Mouse (Mus musculus): Measurements from ENCODE around the gene 3110009E18Rik. TPM values are rescaled to one million over a fixed set of nuclear protein-coding genes. Genes with fewer than 3 reads are reported as not detected.
A peak's percentile ranks its signal among the peaks of the same experiment; 100 is the strongest.

Gene 3110009E18Rik
- 11.1 and 12.4 TPM in 2 replicates for polyA plus RNA-seq (2014; fragmentation: Nextera tagmentation; extraction: Ambion mirVana)

GRCm38 (mm10) chr1:120120969-120121811 is at the start of gene 3110009E18Rik, which contains the start of gene Dbi:
TSS of gene 3110009E18Rik (plus strand) at chr1:120121187.
TSS of gene Dbi (minus strand) at chr1:120121078.
- WGBS, result 3% methylated on average over 51 of the region's 52 CpGs
- H3K36me3 ChIP-seq (ENCODE audit: control insufficient read depth, insufficient read depth, low read length), result peaks cover 22% of the 10 kb centered on the region
- peak; percentile 92 for ATAC-seq (ENCODE audit: insufficient number of reproducible peaks, insufficient read depth, low FRiP score, low read depth)

DNA sequence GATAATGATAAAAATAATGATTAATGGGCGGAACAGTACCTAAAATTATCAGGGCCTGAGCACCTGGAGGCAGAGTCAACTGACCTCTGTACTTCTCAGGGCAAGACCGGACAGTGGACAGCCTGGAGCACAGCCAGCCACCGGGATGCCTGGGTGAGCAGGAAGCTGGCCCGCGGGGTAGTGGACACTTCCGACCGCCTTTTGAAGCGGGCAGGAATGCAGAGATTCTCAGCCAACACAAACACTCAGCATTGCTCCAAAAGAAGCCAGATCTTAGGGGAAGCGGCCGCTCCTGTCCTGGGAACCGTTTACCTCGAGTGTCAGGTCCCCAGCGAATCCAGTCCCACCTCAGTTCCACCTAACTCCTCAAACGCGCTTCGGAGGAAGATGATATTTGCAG is 48.1 kb upstream of the 3110009E18Rik start:
- H3K4me2 ChIP-seq (ENCODE audit: low read length), result peak overlapping the region; percentile 98
- WGBS, result 3% methylated on average over 16 of the region's 16 CpGs
- H3K9ac ChIP-seq (ENCODE audit: low read length), result peak overlapping the region; percentile 69; the same call in 1 of the 2 replicates
- H3K4me3 ChIP-seq (ENCODE audit: control insufficient read depth in 1 of 2, insufficient read depth in 1 of 2, low read depth in 1 of 2, low read length in 2 of 2), result peak overlapping the region; percentile 45 to 48
- peaks cover 13 to 20% of the 10 kb centered on the region in 2 experiments; a peak in 3 of 4 replicates for H3K4me1 ChIP-seq (ENCODE audit: control insufficient read depth in 2 of 2, insufficient read depth in 2 of 2, low read length in 2 of 2)
- H3K27me3 ChIP-seq (ENCODE audit: control insufficient read depth, insufficient read depth, low read length), result no peaks in the 10 kb centered on the region
- H3K27ac ChIP-seq (replicated peaks in 1 of 2; ENCODE audit: control insufficient read depth in 1 of 2, insufficient read depth in 1 of 2, low read depth in 2 of 2, low read length in 2 of 2), result no peak overlapping the region
- H3K9me3 ChIP-seq (ENCODE audit: control insufficient read depth, low read length), result no peaks in the 10 kb centered on the region
- ATAC-seq (ENCODE audit: insufficient number of reproducible peaks, insufficient read depth, low FRiP score, low read depth), result no peak
- H3K36me3 ChIP-seq (ENCODE audit: control insufficient read depth, insufficient read depth, low read length), result no peaks in the 10 kb centered on the region

More at GRCm38 (mm10) chr1:120120969-120121811, at the start of gene 3110009E18Rik, which contains the start of gene Dbi:
- no peaks in the 10 kb centered on the region for H3K9me3 ChIP-seq (ENCODE audit: control insufficient read depth, low read length)
- H3K4me3 ChIP-seq (ENCODE audit: control insufficient read depth in 1 of 2, insufficient read depth in 1 of 2, low read depth in 1 of 2, low read length in 2 of 2), result peak within 1 kb of the TSS; percentile 74 to 94
- peaks cover 11 to 34% of the 10 kb centered on the region in 2 experiments for H3K4me1 ChIP-seq (ENCODE audit: control insufficient read depth in 2 of 2, insufficient read depth in 2 of 2, low read length in 2 of 2)
- peak within 1 kb of the TSS; percentile 96 to 98 for H3K27ac ChIP-seq (replicated peaks in 1 of 2; ENCODE audit: control insufficient read depth in 1 of 2, insufficient read depth in 1 of 2, low read depth in 2 of 2, low read length in 2 of 2)
- peak within 1 kb of the TSS; percentile 87 for H3K4me2 ChIP-seq (ENCODE audit: low read length)
- H3K9ac ChIP-seq (ENCODE audit: low read length), result peak within 1 kb of the TSS; percentile 88
- H3K27me3 ChIP-seq (ENCODE audit: control insufficient read depth, insufficient read depth, low read length), result no peaks in the 10 kb centered on the region

- H3K27ac ChIP-seq (replicated peaks in 1 of 2; ENCODE audit: control insufficient read depth in 1 of 2, insufficient read depth in 1 of 2, low read depth in 2 of 2, low read length in 2 of 2), result peak within 1 kb of the TSS; percentile 29 to 51; a peak in 3 of 4 replicates
Measured at GRCm38 (mm10) chr1:120073519-120074306, 47.3 kb upstream of the 3110009E18Rik start, which contains the start of gene Tmem37. TSS of gene Tmem37 (minus strand) at chr1:120074074.

GRCm38 (mm10) chr1:120074307-120074702 is 46.7 kb upstream of the 3110009E18Rik start:
- H3K9ac ChIP-seq (ENCODE audit: low read length), result peak overlapping the region; percentile 69
- peaks cover 10 to 16% of the 10 kb centered on the region in 2 experiments; a peak in 3 of 4 replicates for H3K4me1 ChIP-seq (ENCODE audit: control insufficient read depth in 2 of 2, insufficient read depth in 2 of 2, low read length in 2 of 2)
- no peak for ATAC-seq (ENCODE audit: insufficient number of reproducible peaks, insufficient read depth, low FRiP score, low read depth)
- H3K36me3 ChIP-seq (ENCODE audit: control insufficient read depth, insufficient read depth, low read length), result no peaks in the 10 kb centered on the region
- 28% methylated on average over 4 of the region's 4 CpGs for WGBS
- H3K4me3 ChIP-seq (ENCODE audit: control insufficient read depth in 1 of 2, insufficient read depth in 1 of 2, low read depth in 1 of 2, low read length in 2 of 2), result peak overlapping the region; percentile 45 to 48; a peak in 3 of 4 replicates
- H3K27ac ChIP-seq (replicated peaks in 1 of 2; ENCODE audit: control insufficient read depth in 1 of 2, insufficient read depth in 1 of 2, low read depth in 2 of 2, low read length in 2 of 2), result peak overlapping the region; percentile 29 to 51; a peak in 3 of 4 replicates
- H3K9me3 ChIP-seq (ENCODE audit: control insufficient read depth, low read length), result no peaks in the 10 kb centered on the region
- no peaks in the 10 kb centered on the region for H3K27me3 ChIP-seq (ENCODE audit: control insufficient read depth, insufficient read depth, low read length)
- peak overlapping the region; percentile 98 for H3K4me2 ChIP-seq (ENCODE audit: low read length)

More at GRCm38 (mm10) chr1:120073519-120074306, 47.3 kb upstream of the 3110009E18Rik start, which contains the start of gene Tmem37:
- 3% methylated on average over 40 of the region's 40 CpGs for WGBS
- Histone ChIP-seq H3K4me1 (ENCODE audit: control insufficient read depth in 2 of 2, insufficient read depth in 2 of 2, low read length in 2 of 2) (peaks cover 13 to 20% of the 10 kb centered on the region in 2 experiments; a peak in 3 of 4 replicates), H3K27me3 (ENCODE audit: control insufficient read depth, insufficient read depth, low read length) (no peaks in the 10 kb centered on the region), H3K9ac (ENCODE audit: low read length) (peak within 1 kb of the TSS; percentile 69), H3K9me3 (ENCODE audit: control insufficient read depth, low read length) (no peaks in the 10 kb centered on the region), H3K4me3 (ENCODE audit: control insufficient read depth in 1 of 2, insufficient read depth in 1 of 2, low read depth in 1 of 2, low read length in 2 of 2) (peak within 1 kb of the TSS; percentile 45 to 48), H3K36me3 (ENCODE audit: control insufficient read depth, insufficient read depth, low read length) (no peaks in the 10 kb centered on the region), H3K4me2 (ENCODE audit: low read length) (peak within 1 kb of the TSS; percentile 98)
- peak; percentile 83 for ATAC-seq (ENCODE audit: insufficient number of reproducible peaks, insufficient read depth, low FRiP score, low read depth)

DNA sequence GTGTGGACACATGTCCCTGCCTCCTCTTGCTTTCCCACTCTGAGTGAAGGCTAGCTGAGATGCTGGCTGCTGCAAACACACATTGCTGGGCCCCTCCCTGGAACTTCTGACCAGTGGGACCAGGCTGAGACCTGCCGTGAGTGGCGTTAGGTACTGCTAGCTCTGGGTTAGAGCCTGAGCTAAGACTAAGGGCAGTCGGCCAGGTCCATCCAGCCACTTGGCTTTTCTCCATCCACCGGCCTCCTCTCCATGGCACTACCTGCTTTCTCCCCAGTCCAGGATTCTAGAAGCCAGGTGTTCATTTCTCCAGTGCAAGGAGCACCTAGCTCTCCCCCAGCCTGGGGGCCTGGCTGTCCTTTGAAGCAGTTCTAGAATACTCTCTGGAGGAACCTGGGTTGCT is 46.1 kb upstream of the 3110009E18Rik start:
- H3K9me3 ChIP-seq (ENCODE audit: control insufficient read depth, low read length), result no peaks in the 10 kb centered on the region

GRCm38 (mm10) chr1:120075507-120075906 is 45.5 kb upstream of the 3110009E18Rik start:
- no peak overlapping the region for H3K27ac ChIP-seq (replicated peaks in 1 of 2; ENCODE audit: control insufficient read depth in 1 of 2, insufficient read depth in 1 of 2, low read depth in 2 of 2, low read length in 2 of 2)
- H3K4me3 ChIP-seq (ENCODE audit: control insufficient read depth in 1 of 2, insufficient read depth in 1 of 2, low read depth in 1 of 2, low read length in 2 of 2), result no peak overlapping the region
- no peak overlapping the region for H3K4me2 ChIP-seq (ENCODE audit: low read length)
- no peaks in the 10 kb centered on the region for H3K9me3 ChIP-seq (ENCODE audit: control insufficient read depth, low read length)
- WGBS, result 75% methylated on average over 5 of the region's 5 CpGs
- no peaks in the 10 kb centered on the region for H3K36me3 ChIP-seq (ENCODE audit: control insufficient read depth, insufficient read depth, low read length)
- H3K9ac ChIP-seq (ENCODE audit: low read length), result no peak overlapping the region
- H3K27me3 ChIP-seq (ENCODE audit: control insufficient read depth, insufficient read depth, low read length), result no peaks in the 10 kb centered on the region
- peaks cover 10 to 14% of the 10 kb centered on the region in 2 experiments; a peak in 3 of 4 replicates for H3K4me1 ChIP-seq (ENCODE audit: control insufficient read depth in 2 of 2, insufficient read depth in 2 of 2, low read length in 2 of 2)
- no peak for ATAC-seq (ENCODE audit: insufficient number of reproducible peaks, insufficient read depth, low FRiP score, low read depth)

More for the DNA sequence above, 46.1 kb upstream of the 3110009E18Rik start:
- peaks cover 10 to 14% of the 10 kb centered on the region in 2 experiments; a peak in 3 of 4 replicates for H3K4me1 ChIP-seq (ENCODE audit: control insufficient read depth in 2 of 2, insufficient read depth in 2 of 2, low read length in 2 of 2)
- H3K4me2 ChIP-seq (ENCODE audit: low read length), result no peak overlapping the region
- H3K4me3 ChIP-seq (ENCODE audit: control insufficient read depth in 1 of 2, insufficient read depth in 1 of 2, low read depth in 1 of 2, low read length in 2 of 2), result no peak overlapping the region
- no peak for ATAC-seq (ENCODE audit: insufficient number of reproducible peaks, insufficient read depth, low FRiP score, low read depth)
- H3K9ac ChIP-seq (ENCODE audit: low read length), result no peak overlapping the region
- no peaks in the 10 kb centered on the region for H3K27me3 ChIP-seq (ENCODE audit: control insufficient read depth, insufficient read depth, low read length)
- peak overlapping the region in 1 of 2 experiments; percentile 28; a peak in 1 of 4 replicates for H3K27ac ChIP-seq (replicated peaks in 1 of 2; ENCODE audit: control insufficient read depth in 1 of 2, insufficient read depth in 1 of 2, low read depth in 2 of 2, low read length in 2 of 2)
- H3K36me3 ChIP-seq (ENCODE audit: control insufficient read depth, insufficient read depth, low read length), result no peaks in the 10 kb centered on the region
- WGBS, result 71% methylated on average over 4 of the region's 4 CpGs

Data from heart, embryonic 14.5 days (tissue).